Mouse (Mus musculus): Measurements from ENCODE around the gene Gdap1l1. TPM values are rescaled to one million over a fixed set of nuclear protein-coding genes. Genes with fewer than 3 reads are reported as not detected.

Gene Gdap1l1
- total and polyA plus RNA-seq, 2 experiments from 2014 or later: not detected

DNA sequence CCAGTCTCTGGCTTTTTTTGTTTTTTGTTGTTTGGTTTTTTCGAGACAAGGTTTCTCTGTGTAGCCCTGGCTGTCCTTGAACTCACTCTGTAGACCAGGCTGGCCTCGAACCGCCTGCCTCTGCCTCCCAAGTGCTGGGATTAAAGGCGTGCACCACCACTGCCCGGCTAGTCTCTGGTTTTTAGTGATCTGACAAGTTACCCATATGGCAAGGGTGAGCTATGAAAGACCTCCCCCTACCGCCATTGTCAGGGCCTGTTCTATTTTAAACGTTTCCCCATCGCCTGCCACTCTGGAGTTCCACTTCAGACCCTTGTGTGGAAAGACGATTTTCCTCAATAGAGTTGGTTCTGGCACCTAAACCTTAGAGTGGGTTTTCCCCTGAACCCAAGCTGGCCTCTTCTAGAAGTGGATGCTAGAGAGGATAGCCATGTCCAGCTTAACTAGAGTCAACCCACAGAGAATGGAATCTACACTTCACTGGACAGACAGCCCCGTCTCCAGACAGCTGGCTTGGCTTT, 17.9 kb upstream of the Gdap1l1 start:
- Histone ChIP-seq H3K27ac (ENCODE audit: low read depth) (peak overlapping the region; percentile 91), H3K4me3 (ENCODE audit: low read depth, low read length) (peak overlapping the region; percentile 95), H3K4me1 (ENCODE audit: control insufficient read depth, insufficient read depth) (peaks cover 24% of the 10 kb centered on the region), H3K9me3 (replicated peaks; ENCODE audit: control insufficient read depth, low read length) (no peaks in the 10 kb centered on the region), H3K4me2 (ENCODE audit: low read depth, low read length) (peak overlapping the region; percentile 76), H3K9ac (replicated peaks; ENCODE audit: low read depth, low read length) (peak overlapping the region; percentile 77), H3K36me3 (replicated peaks; ENCODE audit: control insufficient read depth, insufficient read depth, low read length) (0 out of 2 replicates have a peak, but pooled peaks cover 8% of the 10 kb centered on the region), H3K27me3 (ENCODE audit: control insufficient read depth, insufficient read depth, low read length) (no peaks in the 10 kb centered on the region)
- ATAC-seq (ENCODE audit: insufficient read depth, low read depth): no peak
- no peak for DNase-seq (ENCODE audit: low spot score)
- TF ChIP-seq CTCF (IDR thresholded peaks at IDR 0.05; ENCODE audit: low read depth): 0 out of 2 replicates have a peak, but pooled peaks have one; percentile 10
- TF ChIP-seq EP300 (IDR thresholded peaks at IDR 0.05; ENCODE audit: low read depth): no peak
- WGBS: 10% methylated on average over 10 of the region's 10 CpGs

DNA sequence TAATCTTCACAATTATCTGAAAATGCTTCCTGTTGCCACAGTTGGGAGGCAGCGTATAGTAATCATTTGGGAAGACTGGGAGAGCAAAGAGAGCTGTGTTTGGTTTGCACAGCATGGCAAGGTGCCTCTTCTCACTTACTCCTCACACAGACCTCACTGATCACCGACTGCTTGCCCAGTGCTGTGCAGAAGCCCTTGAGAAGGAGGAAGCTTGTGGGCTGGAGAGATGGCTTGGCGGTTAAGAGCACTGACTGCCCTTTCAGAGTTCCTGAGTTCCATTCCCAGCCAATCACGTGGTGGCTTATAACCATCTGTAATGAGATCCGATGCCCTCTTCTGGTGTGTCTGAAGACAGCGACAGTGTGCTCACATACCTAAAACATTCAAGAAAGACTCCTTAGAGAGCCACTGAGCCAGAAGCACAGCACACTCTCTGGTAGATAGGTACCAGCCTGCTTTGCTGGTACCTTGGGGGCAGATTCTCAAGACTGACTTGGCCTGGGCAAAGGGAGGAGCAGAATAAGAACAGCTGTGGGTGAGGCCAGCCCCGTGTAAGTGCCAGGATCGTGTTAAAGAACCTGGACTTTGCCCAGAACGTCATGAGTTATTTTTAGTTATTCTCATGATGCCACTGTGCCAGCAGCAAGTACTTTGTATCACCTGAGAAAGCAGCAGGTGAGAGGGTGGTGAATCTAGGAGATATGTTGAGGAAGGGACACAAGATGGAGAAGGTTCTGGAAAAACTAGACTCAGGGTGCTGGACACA, 15.2 kb upstream of the Gdap1l1 start:
- Histone ChIP-seq H3K9ac (replicated peaks; ENCODE audit: low read depth, low read length) (no peak overlapping the region), H3K9me3 (replicated peaks; ENCODE audit: control insufficient read depth, low read length) (no peaks in the 10 kb centered on the region), H3K27me3 (ENCODE audit: control insufficient read depth, insufficient read depth, low read length) (no peaks in the 10 kb centered on the region), H3K4me3 (ENCODE audit: low read depth, low read length) (no peak overlapping the region), H3K27ac (ENCODE audit: low read depth) (no peak overlapping the region), H3K36me3 (replicated peaks; ENCODE audit: control insufficient read depth, insufficient read depth, low read length) (0 out of 2 replicates have a peak, but pooled peaks cover 8% of the 10 kb centered on the region), H3K4me2 (ENCODE audit: low read depth, low read length) (no peak overlapping the region), H3K4me1 (ENCODE audit: control insufficient read depth, insufficient read depth) (peaks cover 16% of the 10 kb centered on the region)
- DNase-seq (ENCODE audit: low spot score) (no peak), ATAC-seq (ENCODE audit: insufficient read depth, low read depth) (no peak)
- TF ChIP-seq EP300 (IDR thresholded peaks at IDR 0.05; ENCODE audit: low read depth): no peak
- TF ChIP-seq CTCF (IDR thresholded peaks at IDR 0.05; ENCODE audit: low read depth): no peak
- WGBS: 55% methylated on average over 9 of the region's 9 CpGs

DNA sequence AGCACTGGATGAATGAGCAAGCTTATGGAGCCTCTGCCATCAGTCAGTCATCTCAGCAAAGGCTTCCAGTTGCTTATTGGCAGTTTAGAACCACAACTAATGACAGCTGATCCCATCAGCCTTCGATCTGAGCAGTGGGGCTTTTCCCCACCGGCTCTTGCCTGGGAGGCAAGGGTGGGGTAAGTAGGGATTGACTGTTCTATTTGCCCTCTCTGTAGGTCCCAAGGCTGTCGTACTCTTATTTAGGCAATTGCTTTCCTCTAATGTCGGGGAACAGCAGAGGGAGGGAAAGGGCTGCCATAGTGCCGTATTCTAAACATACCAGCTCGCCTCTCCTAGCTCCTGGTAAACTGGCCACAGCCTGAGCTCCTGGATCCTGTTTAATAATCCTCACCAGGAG, 13.7 kb upstream of the Gdap1l1 start, which contains the start of gene Oser1:
TSS of gene Oser1 (minus strand) at position 101 of the 400 bp plus-strand sequence.
- H3K36me3 ChIP-seq (replicated peaks; ENCODE audit: control insufficient read depth, insufficient read depth, low read length): 0 out of 2 replicates have a peak, but pooled peaks cover 8% of the 10 kb centered on the region
- 75% methylated on average over 6 of the region's 6 CpGs for WGBS
- H3K9ac ChIP-seq (replicated peaks; ENCODE audit: low read depth, low read length): no peak within 1 kb of the TSS
- no peaks in the 10 kb centered on the region for H3K9me3 ChIP-seq (replicated peaks; ENCODE audit: control insufficient read depth, low read length)
- DNase-seq (ENCODE audit: low spot score): no peak
- no peaks in the 10 kb centered on the region for H3K27me3 ChIP-seq (ENCODE audit: control insufficient read depth, insufficient read depth, low read length)
- ATAC-seq (ENCODE audit: insufficient read depth, low read depth): no peak
- TF ChIP-seq CTCF (IDR thresholded peaks at IDR 0.05; ENCODE audit: low read depth): no peak
- no peak for TF ChIP-seq EP300 (IDR thresholded peaks at IDR 0.05; ENCODE audit: low read depth)
- no peak within 1 kb of the TSS for H3K4me2 ChIP-seq (ENCODE audit: low read depth, low read length)
- no peak within 1 kb of the TSS for H3K27ac ChIP-seq (ENCODE audit: low read depth)
- H3K4me3 ChIP-seq (ENCODE audit: low read depth, low read length): no peak within 1 kb of the TSS
- H3K4me1 ChIP-seq (ENCODE audit: control insufficient read depth, insufficient read depth): peaks cover 11% of the 10 kb centered on the region; the same call in 1 of the 2 replicates

DNA sequence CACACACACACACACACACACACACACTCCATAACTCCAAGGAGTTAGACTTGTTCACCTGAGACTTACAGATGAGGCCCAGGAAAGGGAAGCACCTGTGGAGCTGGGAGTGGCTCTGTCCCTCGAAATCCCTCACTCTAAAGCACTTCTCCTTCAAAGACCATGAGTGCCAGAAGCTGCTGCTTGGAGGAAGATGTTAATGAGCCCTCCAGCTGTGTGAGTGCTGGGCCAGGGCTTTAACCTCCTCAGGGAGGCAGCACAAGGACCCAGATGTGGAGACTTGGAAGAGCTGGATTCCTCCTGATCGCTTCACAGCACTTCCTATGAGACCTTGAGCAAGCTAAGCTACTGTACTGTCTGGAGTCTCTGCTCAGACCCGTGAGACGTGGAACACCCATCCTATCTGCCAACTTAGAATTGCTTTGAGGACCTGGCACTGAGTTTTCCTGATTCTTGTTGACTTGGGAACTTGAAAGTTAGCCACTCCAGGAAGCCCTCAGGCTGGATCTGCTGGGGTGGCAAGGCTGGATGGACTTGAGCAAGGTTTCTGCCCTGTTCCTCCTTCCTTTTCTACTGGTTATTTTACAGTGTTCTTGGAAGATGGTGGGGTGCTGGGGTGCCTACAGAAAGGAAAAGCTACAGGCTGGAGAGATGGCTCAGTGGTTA, 9.8 kb upstream of the Gdap1l1 start:
- WGBS: 29% methylated on average over 4 of the region's 4 CpGs
- no peaks in the 10 kb centered on the region for H3K9me3 ChIP-seq (replicated peaks; ENCODE audit: control insufficient read depth, low read length)
- no peaks in the 10 kb centered on the region for H3K36me3 ChIP-seq (replicated peaks; ENCODE audit: control insufficient read depth, insufficient read depth, low read length)
- no peak for DNase-seq (ENCODE audit: low spot score)
- no peak for ATAC-seq (ENCODE audit: insufficient read depth, low read depth)
- no peak overlapping the region for H3K27ac ChIP-seq (ENCODE audit: low read depth)
- H3K4me3 ChIP-seq (ENCODE audit: low read depth, low read length): no peak overlapping the region
- no peak overlapping the region for H3K9ac ChIP-seq (replicated peaks; ENCODE audit: low read depth, low read length)
- H3K4me1 ChIP-seq (ENCODE audit: control insufficient read depth, insufficient read depth): no peaks in the 10 kb centered on the region
- H3K27me3 ChIP-seq (ENCODE audit: control insufficient read depth, insufficient read depth, low read length): no peaks in the 10 kb centered on the region
- H3K4me2 ChIP-seq (ENCODE audit: low read depth, low read length): no peak overlapping the region
- TF ChIP-seq CTCF (IDR thresholded peaks at IDR 0.05; ENCODE audit: low read depth) (no peak), EP300 (IDR thresholded peaks at IDR 0.05; ENCODE audit: low read depth) (no peak)

DNA sequence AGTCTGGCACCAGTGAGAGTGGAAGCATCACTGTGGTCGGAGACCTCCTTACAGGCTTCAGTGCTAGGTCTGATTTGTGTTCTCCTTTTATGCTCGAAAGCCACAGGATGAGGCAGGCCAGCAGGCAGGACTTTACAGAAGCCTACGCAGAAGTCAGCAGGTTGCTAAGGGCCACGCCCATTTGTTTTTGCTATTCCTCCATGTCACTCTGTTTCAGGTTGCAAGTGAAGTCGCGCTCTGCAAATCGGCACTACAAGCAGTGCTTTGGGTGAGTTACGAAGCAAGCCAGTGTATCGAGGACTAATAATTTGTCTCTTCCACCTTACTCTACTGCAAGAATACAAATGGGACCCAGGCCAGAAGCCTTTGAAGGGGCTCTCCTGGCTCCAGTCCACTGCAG, 7.0 kb upstream of the Gdap1l1 start:
- H3K4me1 ChIP-seq (ENCODE audit: control insufficient read depth, insufficient read depth): no peaks in the 10 kb centered on the region
- no peak for TF ChIP-seq CTCF (IDR thresholded peaks at IDR 0.05; ENCODE audit: low read depth)
- TF ChIP-seq EP300 (IDR thresholded peaks at IDR 0.05; ENCODE audit: low read depth): no peak
- no peak for ATAC-seq (ENCODE audit: insufficient read depth, low read depth)
- no peaks in the 10 kb centered on the region for H3K9me3 ChIP-seq (replicated peaks; ENCODE audit: control insufficient read depth, low read length)
- no peaks in the 10 kb centered on the region for H3K27me3 ChIP-seq (ENCODE audit: control insufficient read depth, insufficient read depth, low read length)
- H3K4me3 ChIP-seq (ENCODE audit: low read depth, low read length): no peak overlapping the region
- no peak for DNase-seq (ENCODE audit: low spot score)
- WGBS: 75% methylated on average over 9 of the region's 9 CpGs
- no peaks in the 10 kb centered on the region for H3K36me3 ChIP-seq (replicated peaks; ENCODE audit: control insufficient read depth, insufficient read depth, low read length)
- no peak overlapping the region for H3K27ac ChIP-seq (ENCODE audit: low read depth)
- no peak overlapping the region for H3K4me2 ChIP-seq (ENCODE audit: low read depth, low read length)
- no peak overlapping the region for H3K9ac ChIP-seq (replicated peaks; ENCODE audit: low read depth, low read length)
